Mouse (Mus musculus): Measurements from ENCODE around the gene Xab2. TPM values are rescaled to one million over a fixed set of nuclear protein-coding genes. Genes with fewer than 3 reads are reported as not detected.

Xab2 gene
- total and polyA plus RNA-seq, 3 experiments: 49.9 to 60.7 (median 57.1) TPM

GRCm38 (mm10) chr8:3579390-3580364 is 41.4 kb downstream of the Xab2 start:
- H3K79me2 ChIP-seq (replicated peaks; ENCODE audit: control insufficient read depth, extremely low read depth, insufficient read depth, poor library complexity, severe bottlenecking): no peaks in the 10 kb centered on the region
- no peak overlapping the region for H3K9ac ChIP-seq (ENCODE audit: insufficient read depth, low read depth)
- DNase-seq (ENCODE audit: extremely low read depth): no peak
- TF ChIP-seq RCOR1 (conservative IDR thresholded peaks at IDR 0.05; ENCODE audit: low read depth, low read length): no peak
- TF ChIP-seq ZC3H11A (IDR thresholded peaks at IDR 0.05; ENCODE audit: low read depth, low read length): no peak
- no peak for TF ChIP-seq ZMIZ1 (IDR thresholded peaks at IDR 0.05; ENCODE audit: low read depth, low read length)
- TF ChIP-seq ETS1 (conservative IDR thresholded peaks at IDR 0.05; ENCODE audit: low read depth, low read length): no peak
- TF ChIP-seq CTCF (conservative IDR thresholded peaks at IDR 0.05 in 1 of 2, IDR thresholded peaks at IDR 0.05 in 1 of 2; ENCODE audit: low read depth in 2 of 2, low read length in 2 of 2): no peak
- TF ChIP-seq MXI1 (IDR thresholded peaks at IDR 0.05; ENCODE audit: low read depth, low read length): no peak
- TF ChIP-seq RAD21 (IDR thresholded peaks at IDR 0.05; ENCODE audit: low read depth, low read length): no peak
- no peak for TF ChIP-seq MEF2A (IDR thresholded peaks at IDR 0.05; ENCODE audit: borderline replicate concordance, low read depth, low read length)
- H3K36me3 ChIP-seq (replicated peaks in 1 of 2; ENCODE audit: control insufficient read depth in 1 of 2, insufficient read depth in 1 of 2, low read length in 1 of 2): no peaks in the 10 kb centered on the region
- dilution Hi-C loops (cut with MboI; ENCODE audit: extremely low pct_ligation_motif_present, extremely low pct_unique_long_range_greater_than_20kb, low sequenced_read_pairs) (no loop called here), in situ Hi-C loops (cut with MboI; ENCODE audit: low pct_ligation_motif_present, low pct_unique_long_range_greater_than_20kb, low sequenced_read_pairs) (loop anchor here (10.0 kb wide), 1 partner anchor 45 kb away; the partner anchor contains the start of genes Pcp2, Pet100 and Xab2)
- no peak overlapping the region for H3K4me3 ChIP-seq (replicated peaks in 1 of 3; ENCODE audit: low read depth in 2 of 3, low read length in 2 of 3, poor library complexity in 1 of 3)
- H3K27ac ChIP-seq (ENCODE audit: insufficient read depth, low read depth): no peak overlapping the region
- H3K9me3 ChIP-seq (replicated peaks; ENCODE audit: low read length): no peaks in the 10 kb centered on the region
- H3K4me1 ChIP-seq (ENCODE audit: control insufficient read depth in 1 of 2, insufficient read depth in 2 of 2): 0 out of 4 replicates have a peak, but pooled peaks cover 0 to 4% of the 10 kb centered on the region in 2 experiments
- H3K27me3 ChIP-seq (replicated peaks): peaks cover 28% of the 10 kb centered on the region
- no peak overlapping the region for H3K4me2 ChIP-seq (ENCODE audit: insufficient read depth, low read depth, poor library complexity, severe bottlenecking)

GRCm38 (mm10) chr8:3576211-3576960 is 44.7 kb downstream of the Xab2 start:
- peaks cover 34% of the 10 kb centered on the region for H3K27me3 ChIP-seq (replicated peaks)
- no peak for DNase-seq (ENCODE audit: extremely low read depth)
- no peaks in the 10 kb centered on the region for H3K36me3 ChIP-seq (replicated peaks in 1 of 2; ENCODE audit: control insufficient read depth in 1 of 2, insufficient read depth in 1 of 2, low read length in 1 of 2)
- H3K9ac ChIP-seq (ENCODE audit: insufficient read depth, low read depth): no peak overlapping the region
- no peaks in the 10 kb centered on the region for H3K79me2 ChIP-seq (replicated peaks; ENCODE audit: control insufficient read depth, extremely low read depth, insufficient read depth, poor library complexity, severe bottlenecking)
- dilution Hi-C loops (cut with MboI; ENCODE audit: extremely low pct_ligation_motif_present, extremely low pct_unique_long_range_greater_than_20kb, low sequenced_read_pairs) (no loop called here), in situ Hi-C loops (cut with MboI; ENCODE audit: low pct_ligation_motif_present, low pct_unique_long_range_greater_than_20kb, low sequenced_read_pairs) (loop anchor here (10.0 kb wide), 1 partner anchor 48 kb away; the partner anchor contains the start of genes Pcp2, Pet100 and Xab2)
- no peak overlapping the region for H3K4me3 ChIP-seq (replicated peaks in 1 of 3; ENCODE audit: low read depth in 2 of 3, low read length in 2 of 3, poor library complexity in 1 of 3)
- H3K4me1 ChIP-seq (ENCODE audit: control insufficient read depth in 1 of 2, insufficient read depth in 2 of 2): 0 out of 4 replicates have a peak, but pooled peaks cover 0 to 4% of the 10 kb centered on the region in 2 experiments
- no peak overlapping the region for H3K27ac ChIP-seq (ENCODE audit: insufficient read depth, low read depth)
- peak overlapping the region; percentile 25; the same call in 1 of the 2 replicates for H3K4me2 ChIP-seq (ENCODE audit: insufficient read depth, low read depth, poor library complexity, severe bottlenecking)
- TF ChIP-seq TBP (conservative IDR thresholded peaks at IDR 0.05; ENCODE audit: low read depth, low read length): no peak
- no peak for TF ChIP-seq POLR2AphosphoS2 (IDR thresholded peaks at IDR 0.05; ENCODE audit: low read depth, low read length)
- no peak for TF ChIP-seq CTCF (conservative IDR thresholded peaks at IDR 0.05 in 1 of 2, IDR thresholded peaks at IDR 0.05 in 1 of 2; ENCODE audit: low read depth in 2 of 2, low read length in 2 of 2)
- no peak for TF ChIP-seq SMC3 (IDR thresholded peaks at IDR 0.05; ENCODE audit: low read depth, low read length)
- TF ChIP-seq CHD2 (IDR thresholded peaks at IDR 0.05; ENCODE audit: low read length): no peak
- TF ChIP-seq ZC3H11A (IDR thresholded peaks at IDR 0.05; ENCODE audit: low read depth, low read length): no peak
- no peak for TF ChIP-seq RCOR1 (conservative IDR thresholded peaks at IDR 0.05; ENCODE audit: low read depth, low read length)
- no peak for TF ChIP-seq MYC (IDR thresholded peaks at IDR 0.05; ENCODE audit: low read depth, low read length)
- TF ChIP-seq IRF4 (IDR thresholded peaks at IDR 0.05; ENCODE audit: low read depth, low read length): no peak
- no peak for TF ChIP-seq USF2 (conservative IDR thresholded peaks at IDR 0.05; ENCODE audit: low read depth, low read length)
- TF ChIP-seq JUND (conservative IDR thresholded peaks at IDR 0.05; ENCODE audit: low read depth, low read length): no peak
- no peak for TF ChIP-seq MAZ (IDR thresholded peaks at IDR 0.05; ENCODE audit: low read depth, low read length)
- no peak for TF ChIP-seq MAFK (IDR thresholded peaks at IDR 0.05; ENCODE audit: insufficient replicate concordance, low read length)
- no peak for TF ChIP-seq E2F4 (IDR thresholded peaks at IDR 0.05; ENCODE audit: insufficient replicate concordance, low read depth, low read length)
- TF ChIP-seq RAD21 (IDR thresholded peaks at IDR 0.05; ENCODE audit: low read depth, low read length): no peak
- TF ChIP-seq NELFE (IDR thresholded peaks at IDR 0.05; ENCODE audit: low read depth, low read length): no peak
- TF ChIP-seq NRF1 (IDR thresholded peaks at IDR 0.05; ENCODE audit: low read depth, low read length): no peak
- no peak for TF ChIP-seq ZMIZ1 (IDR thresholded peaks at IDR 0.05; ENCODE audit: low read depth, low read length)
- TF ChIP-seq BHLHE40 (IDR thresholded peaks at IDR 0.05; ENCODE audit: low read depth, low read length): no peak
- H3K9me3 ChIP-seq (replicated peaks; ENCODE audit: low read length): no peaks in the 10 kb centered on the region
